Mouse (Mus musculus) erythroblast, embryonic 14.5 days (primary cell): Measurements from ENCODE around the gene Olfr1043.

Experiments used
- GATA1 ChIP-seq: IDR thresholded peaks from 2 replicates; pipeline ENCODE4 v1.6.1; 2012; ENCODE audit warnings: low read length, inconsistent platforms, mixed read lengths
- TAL1 ChIP-seq: IDR thresholded peaks from 3 replicates; pipeline ENCODE4 v1.6.1; 2012; ENCODE audit warnings: low read length, inconsistent platforms, mixed read lengths

- no peak for TF ChIP-seq GATA1
- TF ChIP-seq TAL1, result no peak
Measured at GRCm38 (mm10) chr2:86135828-86136227, 31.5 kb downstream of the Olfr1043 start, which contains the start of gene Olfr1039.
